Mouse (Mus musculus): ENCODE measurements around the gene Klhl22. TPM values are rescaled to one million over a fixed set of nuclear protein-coding genes. Genes with fewer than 3 reads are reported as not detected.
"Not testable (repeated sequence)": the region's sequence is repeated elsewhere in the genome, so short reads cannot be mapped to it uniquely, and the experiment has no call there.

The Klhl22 gene
- polyA plus RNA-seq, 1 experiment from 2014 or later, result 53.4 TPM

- Histone ChIP-seq H3K9ac (no peak within 1 kb of the TSS), H3K27me3 (peaks cover 17% of the 10 kb centered on the region), H3K27ac (no peak within 1 kb of the TSS), H3K4me2 (no peak within 1 kb of the TSS), H3K4me1 (no peaks in the 10 kb centered on the region), H3K36me3 (ENCODE audit: poor library complexity, severe bottlenecking) (no peaks in the 10 kb centered on the region), H3K4me3 (no peak within 1 kb of the TSS), H3K9me3 (replicated peaks) (no peaks in the 10 kb centered on the region)
- 40% methylated on average over 3 of the region's 3 CpGs for WGBS
- ATAC-seq, result no peak
Measured at GRCm38 (mm10) chr16:17732841-17733340, 26.5 kb upstream of the Klhl22 start, which contains the start of gene Med15. TSS of gene Med15 (minus strand) at chr16:17732891.

- H3K4me2 ChIP-seq, result no peak overlapping the region
- no peak overlapping the region for H3K27ac ChIP-seq
- no peak for ATAC-seq
- H3K9me3 ChIP-seq (replicated peaks), result no peaks in the 10 kb centered on the region
- 50% methylated on average over 2 of the region's 2 CpGs for WGBS
- H3K27me3 ChIP-seq, result peaks cover 17% of the 10 kb centered on the region
- H3K4me3 ChIP-seq, result no peak overlapping the region
- H3K4me1 ChIP-seq, result no peaks in the 10 kb centered on the region
- H3K9ac ChIP-seq, result no peak overlapping the region
- H3K36me3 ChIP-seq (ENCODE audit: poor library complexity, severe bottlenecking), result no peaks in the 10 kb centered on the region
Measured at GRCm38 (mm10) chr16:17733646-17734045, 25.8 kb upstream of the Klhl22 start.

- H3K36me3 ChIP-seq (ENCODE audit: poor library complexity, severe bottlenecking); H3K4me3 ChIP-seq; H3K4me2 ChIP-seq; H3K9ac ChIP-seq; H3K9me3 ChIP-seq (replicated peaks); ATAC-seq; H3K27ac ChIP-seq; H3K4me1 ChIP-seq: not testable (repeated sequence)
- 87% methylated on average over 6 of the region's 6 CpGs for WGBS
- H3K27me3 ChIP-seq, result peaks cover 17% of the 10 kb centered on the region
Measured at GRCm38 (mm10) chr16:17734872-17735271, 24.5 kb upstream of the Klhl22 start.

- peaks cover 17% of the 10 kb centered on the region for H3K27me3 ChIP-seq
- H3K4me1 ChIP-seq, result no peaks in the 10 kb centered on the region
- no peak for ATAC-seq
- no peak overlapping the region for H3K9ac ChIP-seq
- no peaks in the 10 kb centered on the region for H3K36me3 ChIP-seq (ENCODE audit: poor library complexity, severe bottlenecking)
- H3K4me2 ChIP-seq, result no peak overlapping the region
- no peak overlapping the region for H3K4me3 ChIP-seq
- H3K27ac ChIP-seq, result no peak overlapping the region
- 68% methylated on average over 4 of the region's 4 CpGs for WGBS
- no peaks in the 10 kb centered on the region for H3K9me3 ChIP-seq (replicated peaks)
Measured at GRCm38 (mm10) chr16:17736156-17736555, 23.3 kb upstream of the Klhl22 start.

- Histone ChIP-seq H3K9ac (no peak overlapping the region), H3K4me2 (no peak overlapping the region), H3K36me3 (ENCODE audit: poor library complexity, severe bottlenecking) (no peaks in the 10 kb centered on the region), H3K27me3 (0 out of 2 replicates have a peak, but pooled peaks cover 12% of the 10 kb centered on the region), H3K9me3 (replicated peaks) (no peaks in the 10 kb centered on the region), H3K27ac (no peak overlapping the region), H3K4me1 (no peaks in the 10 kb centered on the region), H3K4me3 (no peak overlapping the region)
- ATAC-seq, result no peak
- 93% methylated on average over 4 of the region's 4 CpGs for WGBS
Measured at GRCm38 (mm10) chr16:17740080-17740479, 19.3 kb upstream of the Klhl22 start.

GRCm38 (mm10) chr16:17742810-17743209 is 16.6 kb upstream of the Klhl22 start:
- H3K36me3 ChIP-seq (ENCODE audit: poor library complexity, severe bottlenecking), result no peaks in the 10 kb centered on the region
- H3K9ac ChIP-seq, result no peak overlapping the region
- H3K4me3 ChIP-seq, result no peak overlapping the region
- WGBS, result 77% methylated on average over 1 of the region's 1 CpGs
- H3K4me2 ChIP-seq, result no peak overlapping the region
- H3K27ac ChIP-seq, result no peak overlapping the region
- H3K4me1 ChIP-seq, result no peaks in the 10 kb centered on the region
- peaks cover 4% of the 10 kb centered on the region; the same call in 1 of the 2 replicates for H3K27me3 ChIP-seq
- no peaks in the 10 kb centered on the region; the same call in 1 of the 2 replicates for H3K9me3 ChIP-seq (replicated peaks)
- no peak for ATAC-seq

- no peak overlapping the region for H3K27ac ChIP-seq
- H3K9me3 ChIP-seq (replicated peaks), result no peaks in the 10 kb centered on the region; the same call in 1 of the 2 replicates
- ATAC-seq, result no peak
- peaks cover 4% of the 10 kb centered on the region; the same call in 1 of the 2 replicates for H3K27me3 ChIP-seq
- H3K4me3 ChIP-seq, result no peak overlapping the region
- H3K9ac ChIP-seq, result no peak overlapping the region
- no peaks in the 10 kb centered on the region for H3K4me1 ChIP-seq
- H3K36me3 ChIP-seq (ENCODE audit: poor library complexity, severe bottlenecking), result no peaks in the 10 kb centered on the region
- 37% methylated on average over 4 of the region's 4 CpGs for WGBS
- no peak overlapping the region for H3K4me2 ChIP-seq
Measured at GRCm38 (mm10) chr16:17743279-17743678, 16.1 kb upstream of the Klhl22 start.

- ATAC-seq, result no peak
- 19% methylated on average over 1 of the region's 1 CpGs for WGBS
- Histone ChIP-seq H3K4me3 (no peak overlapping the region), H3K9me3 (replicated peaks) (no peaks in the 10 kb centered on the region; the same call in 1 of the 2 replicates), H3K4me2 (no peak overlapping the region), H3K36me3 (ENCODE audit: poor library complexity, severe bottlenecking) (no peaks in the 10 kb centered on the region), H3K9ac (no peak overlapping the region), H3K27ac (no peak overlapping the region), H3K27me3 (peaks cover 4% of the 10 kb centered on the region; the same call in 1 of the 2 replicates), H3K4me1 (no peaks in the 10 kb centered on the region)
Measured at GRCm38 (mm10) chr16:17744536-17744935, 14.9 kb upstream of the Klhl22 start.

GRCm38 (mm10) chr16:17745067-17745466 is 14.4 kb upstream of the Klhl22 start:
- no peak for ATAC-seq
- H3K27ac ChIP-seq, result no peak overlapping the region
- H3K4me3 ChIP-seq, result no peak overlapping the region
- H3K4me1 ChIP-seq, result no peaks in the 10 kb centered on the region
- no peaks in the 10 kb centered on the region; the same call in 1 of the 2 replicates for H3K9me3 ChIP-seq (replicated peaks)
- WGBS, result 87% methylated on average over 2 of the region's 2 CpGs
- H3K9ac ChIP-seq, result no peak overlapping the region
- peaks cover 4% of the 10 kb centered on the region; the same call in 1 of the 2 replicates for H3K27me3 ChIP-seq
- no peak overlapping the region for H3K4me2 ChIP-seq
- H3K36me3 ChIP-seq (ENCODE audit: poor library complexity, severe bottlenecking), result no peaks in the 10 kb centered on the region

- Histone ChIP-seq H3K9ac (no peak overlapping the region), H3K4me3 (no peak overlapping the region), H3K27me3 (peaks cover 3% of the 10 kb centered on the region; the same call in 1 of the 2 replicates), H3K9me3 (replicated peaks) (no peaks in the 10 kb centered on the region), H3K36me3 (ENCODE audit: poor library complexity, severe bottlenecking) (no peaks in the 10 kb centered on the region), H3K27ac (no peak overlapping the region), H3K4me2 (no peak overlapping the region), H3K4me1 (no peaks in the 10 kb centered on the region)
- 36% methylated on average over 3 of the region's 3 CpGs for WGBS
- ATAC-seq, result no peak
Measured at GRCm38 (mm10) chr16:17753001-17753400, 6.4 kb upstream of the Klhl22 start.

- ATAC-seq, result no peak
- H3K4me1 ChIP-seq, result peaks cover under 1% of the 10 kb centered on the region; the same call in 1 of the 2 replicates
- H3K4me2 ChIP-seq, result no peak overlapping the region
- no peak overlapping the region for H3K4me3 ChIP-seq
- H3K27ac ChIP-seq, result no peak overlapping the region
- no peaks in the 10 kb centered on the region for H3K9me3 ChIP-seq (replicated peaks)
- no peak overlapping the region for H3K9ac ChIP-seq
- no peaks in the 10 kb centered on the region for H3K36me3 ChIP-seq (ENCODE audit: poor library complexity, severe bottlenecking)
- 48% methylated on average over 1 of the region's 1 CpGs for WGBS
- peaks cover 5% of the 10 kb centered on the region; the same call in 1 of the 2 replicates for H3K27me3 ChIP-seq
Measured at GRCm38 (mm10) chr16:17753686-17754085, 5.7 kb upstream of the Klhl22 start.

- Histone ChIP-seq H3K4me1 (peaks cover 27% of the 10 kb centered on the region), H3K36me3 (ENCODE audit: poor library complexity, severe bottlenecking) (no peaks in the 10 kb centered on the region), H3K4me2 (no peak overlapping the region), H3K4me3 (no peak overlapping the region), H3K9ac (no peak overlapping the region), H3K9me3 (replicated peaks) (no peaks in the 10 kb centered on the region), H3K27ac (no peak overlapping the region), H3K27me3 (0 out of 2 replicates have a peak, but pooled peaks cover 5% of the 10 kb centered on the region)
- 90% methylated on average over 1 of the region's 1 CpGs for WGBS
- ATAC-seq, result no peak
Measured at GRCm38 (mm10) chr16:17757756-17758155, 1.7 kb upstream of the Klhl22 start.

- Histone ChIP-seq H3K27ac (no peak overlapping the region), H3K36me3 (ENCODE audit: poor library complexity, severe bottlenecking) (0 out of 2 replicates have a peak, but pooled peaks cover 2% of the 10 kb centered on the region), H3K27me3 (0 out of 2 replicates have a peak, but pooled peaks cover 5% of the 10 kb centered on the region), H3K9ac (peak overlapping the region; percentile 51), H3K4me3 (peak overlapping the region; percentile 69), H3K4me2 (peak overlapping the region; percentile 95), H3K9me3 (replicated peaks) (no peaks in the 10 kb centered on the region), H3K4me1 (peaks cover 27% of the 10 kb centered on the region)
- 58% methylated on average over 9 of the region's 9 CpGs for WGBS
- ATAC-seq, result no peak
Measured at GRCm38 (mm10) chr16:17758902-17759301, 516 bp upstream of the Klhl22 start.

All from forebrain, embryonic 13.5 days (tissue).